Mouse (Mus musculus) testis, adult 2 months (tissue): Measurements from ENCODE around the gene Cdh6.

Source experiments
- CTCF ChIP-seq: fragments of 200-500 bp; IDR thresholded peaks from 2 replicates; pipeline ENCODE4 v1.5.1; 2012; ENCODE audit warnings: low read depth, mild to moderate bottlenecking, inconsistent platforms, low read length, moderate library complexity; ENCODE audit not compliant: control insufficient read depth, insufficient read depth, insufficient replicate concordance
- POLR2A ChIP-seq: fragments of 200-500 bp; IDR thresholded peaks from 2 replicates; pipeline ENCODE4 v1.6.1; 2012; ENCODE audit warnings: low read depth, mild to moderate bottlenecking, inconsistent platforms, low read length, moderate library complexity; ENCODE audit not compliant: control insufficient read depth

GRCm38 (mm10) chr15:13141983-13142382 is 31.5 kb downstream of the Cdh6 start:
- TF ChIP-seq CTCF = no peak
- no peak for TF ChIP-seq POLR2A
